Mouse (Mus musculus) CH12.LX (cell line): ENCODE data around the gene Lman2.

Source experiments
- CTCF ChIP-seq, 2 experiments: IDR thresholded peaks in 1 of 2; conservative IDR thresholded peaks in 1 of 2; 2 replicates each; pipeline ENCODE4 v1.5.1; 2011 to 2012; ENCODE audit warnings: low read depth in 2 of 2, low read length in 2 of 2, improper control_type of control experiment in 1 of 2, inconsistent platforms in 1 of 2, mild to moderate bottlenecking in 1 of 2, moderate library complexity in 1 of 2
- MAFK ChIP-seq: IDR thresholded peaks from 2 replicates; pipeline ENCODE4 v1.6.1; 2011; ENCODE audit warnings: low read length, improper control_type of control experiment; ENCODE audit not compliant: insufficient replicate concordance
- MAX ChIP-seq: IDR thresholded peaks from 2 replicates; pipeline ENCODE4 v1.6.1; 2011; ENCODE audit warnings: low read length, improper control_type of control experiment
- POLR2A ChIP-seq: IDR thresholded peaks from 2 replicates; pipeline ENCODE4 v1.6.1; 2011; ENCODE audit warnings: low read depth, mild to moderate bottlenecking, improper control_type of control experiment, low read length
- SMC3 ChIP-seq: IDR thresholded peaks from 2 replicates; pipeline ENCODE4 v1.6.1; 2011; ENCODE audit warnings: low read depth, low read length, improper control_type of control experiment
- USF1 ChIP-seq: IDR thresholded peaks from 2 replicates; pipeline ENCODE4 v1.6.1; 2014; ENCODE audit warnings: low read depth, mild to moderate bottlenecking, inconsistent platforms, low read length, improper control_type of control experiment
- USF2 ChIP-seq: conservative IDR thresholded peaks from 2 replicates; pipeline ENCODE4 v1.6.1; 2011; ENCODE audit warnings: low read depth, low read length, improper control_type of control experiment
- ZMIZ1 ChIP-seq: IDR thresholded peaks from 2 replicates; pipeline ENCODE4 v1.6.1; 2012; ENCODE audit warnings: low read depth, mild to moderate bottlenecking, inconsistent platforms, low read length, improper control_type of control experiment
- ZNF384 ChIP-seq: IDR thresholded peaks from 2 replicates; pipeline ENCODE4 v1.6.1; 2012; ENCODE audit warnings: low read depth, low read length, improper control_type of control experiment, inconsistent platforms

GRCm38 (mm10) chr13:55338131-55339054 lies 24.2 kb downstream of the Lman2 start:
- TF ChIP-seq ZNF384 (peak; percentile 27; the same call in 1 of the 2 replicates), POLR2A (no peak), MAFK (no peak), USF2 (no peak), ZMIZ1 (no peak), SMC3 (peak; percentile 6; the same call in 1 of the 2 replicates), CTCF (conservative IDR thresholded peaks at IDR 0.05 in 1 of 2, IDR thresholded peaks at IDR 0.05 in 1 of 2; ENCODE audit: low read depth in 2 of 2, low read length in 2 of 2) (peak in 1 of 2 experiments; percentile 53; a peak in 2 of 4 replicates), USF1 (no peak), MAX (no peak; the same call in 1 of the 2 replicates)
